Mouse (Mus musculus): ENCODE data around the gene Zbtb9. TPM values are rescaled to one million over a fixed set of nuclear protein-coding genes. Genes with fewer than 3 reads are reported as not detected.

Zbtb9 gene
- total RNA-seq, 1 experiment from 2014 or later = 20.9 TPM

GRCm38 (mm10) chr17:27028909-27029308, 55.9 kb downstream of the Zbtb9 start, which contains the start of gene Bak1:
Bak1 (minus strand) TSS chr17:27029009.
- no peak for ATAC-seq (ENCODE audit: extremely low read depth, insufficient number of reproducible peaks, low FRiP score, poor library complexity, severe bottlenecking)

GRCm38 (mm10) chr17:27029431-27029830, 56.5 kb downstream of the Zbtb9 start:
- no peak for ATAC-seq (ENCODE audit: extremely low read depth, insufficient number of reproducible peaks, low FRiP score, poor library complexity, severe bottlenecking)

- no peak for ATAC-seq (ENCODE audit: extremely low read depth, insufficient number of reproducible peaks, low FRiP score, poor library complexity, severe bottlenecking)
Measured at GRCm38 (mm10) chr17:27030896-27031295, 57.9 kb downstream of the Zbtb9 start.

- no peak for ATAC-seq (ENCODE audit: extremely low read depth, insufficient number of reproducible peaks, low FRiP score, poor library complexity, severe bottlenecking)
Measured at GRCm38 (mm10) chr17:27032328-27032727, 59.4 kb downstream of the Zbtb9 start.

GRCm38 (mm10) chr17:27032869-27033268, 59.9 kb downstream of the Zbtb9 start:
- ATAC-seq (ENCODE audit: extremely low read depth, insufficient number of reproducible peaks, low FRiP score, poor library complexity, severe bottlenecking) = peak; percentile 47

- no peak for ATAC-seq (ENCODE audit: extremely low read depth, insufficient number of reproducible peaks, low FRiP score, poor library complexity, severe bottlenecking)
Measured at GRCm38 (mm10) chr17:27036465-27036864, 63.5 kb downstream of the Zbtb9 start.

GRCm38 (mm10) chr17:27038335-27039050, 65.5 kb downstream of the Zbtb9 start:
- ATAC-seq (ENCODE audit: extremely low read depth, insufficient number of reproducible peaks, low FRiP score, poor library complexity, severe bottlenecking) = no peak

GRCm38 (mm10) chr17:27039432-27040102, 66.6 kb downstream of the Zbtb9 start:
- no peak for ATAC-seq (ENCODE audit: extremely low read depth, insufficient number of reproducible peaks, low FRiP score, poor library complexity, severe bottlenecking)

- ATAC-seq (ENCODE audit: extremely low read depth, insufficient number of reproducible peaks, low FRiP score, poor library complexity, severe bottlenecking) = no peak
Measured at GRCm38 (mm10) chr17:27040304-27041045, 67.5 kb downstream of the Zbtb9 start.

GRCm38 (mm10) chr17:27041046-27041786, 68.2 kb downstream of the Zbtb9 start:
- no peak for ATAC-seq (ENCODE audit: extremely low read depth, insufficient number of reproducible peaks, low FRiP score, poor library complexity, severe bottlenecking)

- peak; percentile 28; the same call in 1 of the 2 replicates for ATAC-seq (ENCODE audit: extremely low read depth, insufficient number of reproducible peaks, low FRiP score, poor library complexity, severe bottlenecking)
Measured at GRCm38 (mm10) chr17:27041787-27042055, 68.8 kb downstream of the Zbtb9 start.

- peak; percentile 65 for ATAC-seq (ENCODE audit: extremely low read depth, insufficient number of reproducible peaks, low FRiP score, poor library complexity, severe bottlenecking)
Measured at GRCm38 (mm10) chr17:27042840-27043239, 69.9 kb downstream of the Zbtb9 start.

GRCm38 (mm10) chr17:27045164-27045563, 72.2 kb downstream of the Zbtb9 start:
- ATAC-seq (ENCODE audit: extremely low read depth, insufficient number of reproducible peaks, low FRiP score, poor library complexity, severe bottlenecking) = no peak

GRCm38 (mm10) chr17:27047762-27048444, 74.9 kb downstream of the Zbtb9 start:
- no peak for ATAC-seq (ENCODE audit: extremely low read depth, insufficient number of reproducible peaks, low FRiP score, poor library complexity, severe bottlenecking)

- ATAC-seq (ENCODE audit: extremely low read depth, insufficient number of reproducible peaks, low FRiP score, poor library complexity, severe bottlenecking) = no peak
Measured at GRCm38 (mm10) chr17:27048445-27049239, 75.7 kb downstream of the Zbtb9 start.

GRCm38 (mm10) chr17:27050853-27051252, 77.9 kb downstream of the Zbtb9 start:
- no peak for ATAC-seq (ENCODE audit: extremely low read depth, insufficient number of reproducible peaks, low FRiP score, poor library complexity, severe bottlenecking)

GRCm38 (mm10) chr17:27051514-27051913, 78.5 kb downstream of the Zbtb9 start:
- no peak for ATAC-seq (ENCODE audit: extremely low read depth, insufficient number of reproducible peaks, low FRiP score, poor library complexity, severe bottlenecking)

- peak; percentile 37; the same call in 1 of the 2 replicates for ATAC-seq (ENCODE audit: extremely low read depth, insufficient number of reproducible peaks, low FRiP score, poor library complexity, severe bottlenecking)
Measured at GRCm38 (mm10) chr17:27056170-27056569, 83.2 kb downstream of the Zbtb9 start.

Measured in neutrophil, adult 5-6 weeks (primary cell).